Mouse (Mus musculus): ENCODE measurements around the gene Nhlrc4.

Nhlrc4 gene

DNA sequence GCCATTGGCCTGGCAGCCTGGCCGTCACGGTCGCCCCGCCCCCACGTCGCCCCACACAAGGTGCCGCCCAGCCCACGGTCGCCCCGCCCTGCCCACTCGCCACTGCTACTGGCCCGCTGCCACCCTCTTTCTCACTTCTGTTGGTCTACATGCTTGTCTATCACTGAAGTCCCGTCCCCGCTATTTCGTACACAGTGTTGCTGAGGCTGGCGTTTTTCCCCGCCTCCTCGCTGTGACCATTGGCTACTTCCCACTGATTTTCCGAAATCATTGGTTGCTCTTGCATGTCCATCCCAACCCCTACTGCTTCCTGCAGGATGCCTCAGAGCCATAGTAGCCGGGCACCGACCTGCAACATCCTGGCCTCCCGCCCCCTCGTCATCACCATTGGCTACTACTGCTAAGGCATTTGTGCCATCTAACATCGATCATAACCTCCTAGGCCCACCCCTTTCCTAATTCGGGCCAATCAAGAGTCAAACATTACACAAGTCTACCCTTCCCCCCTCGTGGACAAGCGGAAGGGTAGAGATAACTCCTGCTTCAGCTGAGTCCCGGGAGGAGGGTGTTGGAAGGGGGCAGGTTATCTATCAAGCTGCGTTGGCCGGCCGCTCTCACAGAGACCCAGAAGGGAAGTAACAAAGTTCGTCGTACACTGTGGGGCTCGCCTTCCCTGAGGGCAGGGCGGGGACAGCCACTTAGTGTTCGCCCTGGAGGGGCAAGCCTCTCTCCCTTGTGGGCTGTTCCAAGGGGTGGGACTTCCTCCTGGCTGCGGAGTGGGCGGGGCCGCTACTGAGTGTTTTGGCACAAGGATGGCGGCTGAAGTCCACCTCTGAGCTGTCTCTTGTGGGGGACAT, 24.7 kb downstream of the Nhlrc4 start:
- DNase-seq, result peak; percentile 99 to 100

DNA sequence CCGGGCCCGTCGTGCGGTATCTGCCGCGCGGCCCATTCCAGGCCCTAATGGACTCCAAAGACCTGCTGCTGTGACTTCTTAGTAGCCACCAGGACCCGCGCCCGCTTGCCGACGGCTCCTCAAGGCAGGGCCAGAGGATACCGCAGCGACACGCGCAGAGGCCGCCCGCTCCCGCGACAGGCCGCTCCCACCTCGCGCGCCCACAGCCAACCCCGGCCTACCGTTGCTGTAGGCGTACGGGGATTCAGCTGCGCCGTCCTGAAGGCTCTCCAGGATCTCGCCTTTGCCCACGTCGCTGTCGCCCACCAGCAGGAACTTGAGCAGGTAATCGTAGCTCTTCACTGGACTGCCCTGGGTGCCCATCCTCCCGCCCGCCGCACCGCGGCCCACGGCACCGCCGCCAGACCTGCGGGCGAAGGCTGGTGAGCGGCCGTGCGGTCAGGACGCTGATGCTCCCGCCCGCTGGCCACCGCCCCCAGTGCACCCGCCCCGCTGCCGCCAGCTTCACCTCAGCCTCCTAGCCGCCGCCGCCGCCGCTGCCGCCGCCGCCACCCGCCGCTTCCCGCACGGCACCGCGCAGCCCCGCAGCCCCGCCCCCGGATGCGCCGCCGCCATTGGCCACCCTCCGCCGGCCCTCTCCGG, 25.5 kb downstream of the Nhlrc4 start, which contains the start of gene Rab40c:
Rab40c (minus strand) TSS at position 584 of the 642 bp plus-strand sequence.
- no peak for DNase-seq

DNA sequence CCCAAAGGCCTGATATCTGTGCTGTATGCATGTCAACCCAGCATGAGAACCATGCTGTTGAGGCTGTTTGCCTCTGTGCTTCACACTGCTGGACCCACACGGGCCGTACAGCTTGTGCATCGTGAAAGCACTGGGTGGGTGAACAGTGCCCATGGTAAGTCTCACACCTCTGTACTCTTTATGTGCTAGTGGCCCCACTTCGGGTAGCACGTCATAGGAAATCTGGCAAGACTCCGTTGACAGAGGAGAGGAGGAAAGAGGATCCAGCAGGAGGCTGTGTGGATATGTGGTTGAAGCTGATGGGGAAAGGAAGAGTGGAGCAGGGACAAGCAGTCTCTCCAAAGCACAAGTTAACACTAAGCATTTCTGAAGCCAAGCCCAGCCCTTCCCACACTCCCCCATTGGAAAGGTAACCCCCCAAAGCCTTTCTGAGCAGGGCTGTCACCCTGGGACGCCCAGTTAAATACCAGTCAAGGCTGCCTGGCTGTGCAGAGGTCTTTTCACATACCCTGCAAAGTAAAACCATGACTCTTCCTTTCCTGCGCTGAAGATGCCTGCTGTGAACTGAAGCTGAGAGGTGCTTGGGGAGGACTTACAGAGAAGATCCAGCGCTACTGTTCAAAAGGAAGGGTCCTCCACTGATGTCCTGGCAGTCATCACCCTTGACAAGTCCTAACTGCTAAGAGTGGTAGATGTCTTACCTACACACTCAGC, 26.6 kb downstream of the Nhlrc4 start:
- DNase-seq, result no peak

DNA sequence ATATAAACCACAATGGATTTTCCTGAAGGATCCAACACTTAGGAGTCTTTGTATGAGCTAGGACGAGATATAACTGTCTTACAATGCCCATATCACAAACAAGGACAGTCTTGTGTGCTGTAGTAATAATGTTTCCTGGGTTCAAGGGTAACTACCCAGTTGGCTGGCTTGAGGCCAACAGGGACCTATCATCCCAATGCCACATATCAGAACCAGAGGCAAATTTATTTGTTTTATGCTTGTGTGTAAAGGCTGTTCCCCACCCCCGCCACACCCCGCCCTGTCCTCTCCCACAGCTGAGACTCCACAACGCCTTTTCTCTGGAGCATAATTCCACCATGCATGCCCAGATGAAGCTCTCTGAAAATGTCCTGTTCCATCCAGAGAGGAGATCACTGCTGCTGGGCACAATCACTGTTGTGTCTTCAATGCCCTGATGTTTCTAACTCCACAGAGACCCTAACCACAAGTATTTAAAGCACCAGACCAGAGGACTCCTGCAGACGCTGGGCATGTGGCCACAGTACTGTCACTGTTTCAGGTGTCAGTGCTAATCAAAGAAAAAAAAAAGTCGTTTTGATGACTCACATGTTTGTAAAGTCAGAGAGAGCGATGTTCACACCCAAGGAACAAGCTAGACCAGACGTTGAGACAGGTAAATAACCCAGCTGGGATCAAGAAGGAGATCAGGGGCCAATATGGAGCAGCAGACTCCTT, 27.7 kb downstream of the Nhlrc4 start:
- no peak for DNase-seq

DNA sequence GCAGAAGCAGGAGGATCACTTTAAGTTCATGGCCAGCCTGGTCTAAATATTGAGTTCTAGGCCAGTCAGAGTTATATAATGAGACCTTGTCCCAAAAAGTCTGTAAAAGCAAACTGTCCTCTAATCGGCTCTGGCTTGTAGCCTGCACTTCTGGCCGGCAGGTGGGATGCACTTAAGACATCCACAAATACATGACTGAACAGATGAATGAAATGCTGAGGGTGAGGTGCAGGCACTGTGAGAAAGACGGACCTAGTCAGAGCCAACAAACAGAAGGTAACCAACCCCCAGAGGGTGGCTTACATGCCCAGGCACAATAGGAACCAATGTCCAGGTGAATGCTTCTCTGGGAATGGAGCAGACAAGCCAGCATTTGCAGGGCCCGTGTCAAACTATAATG, 30.5 kb downstream of the Nhlrc4 start:
- no peak for DNase-seq

GRCm38 (mm10) chr17:25913877-25914275, 30.9 kb downstream of the Nhlrc4 start:
- DNase-seq, result no peak

- DNase-seq, result no peak
Measured at GRCm38 (mm10) chr17:25913186-25913876, 31.4 kb downstream of the Nhlrc4 start.

DNA sequence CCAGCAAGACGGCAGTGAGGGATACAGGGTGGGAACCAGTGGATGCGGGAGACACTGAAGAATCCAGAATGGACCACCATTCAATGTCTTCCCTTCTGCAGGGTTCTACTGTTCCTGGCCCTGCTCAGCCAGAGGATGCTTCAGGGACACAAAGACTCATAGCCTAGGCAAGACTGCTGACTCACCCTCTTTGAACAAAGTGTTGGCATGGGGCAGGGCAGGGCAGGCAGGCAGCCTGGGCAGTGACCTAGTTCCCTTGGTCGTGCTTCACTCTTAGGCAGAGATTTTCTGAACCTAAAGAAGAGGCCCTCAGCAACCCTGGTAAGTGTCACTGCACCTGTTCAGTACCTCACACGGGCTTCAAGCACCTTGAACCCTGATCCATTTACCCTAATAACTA, 32.9 kb downstream of the Nhlrc4 start:
- no peak for DNase-seq

GRCm38 (mm10) chr17:25907640-25908039, 37.1 kb downstream of the Nhlrc4 start:
- DNase-seq, result no peak

DNA sequence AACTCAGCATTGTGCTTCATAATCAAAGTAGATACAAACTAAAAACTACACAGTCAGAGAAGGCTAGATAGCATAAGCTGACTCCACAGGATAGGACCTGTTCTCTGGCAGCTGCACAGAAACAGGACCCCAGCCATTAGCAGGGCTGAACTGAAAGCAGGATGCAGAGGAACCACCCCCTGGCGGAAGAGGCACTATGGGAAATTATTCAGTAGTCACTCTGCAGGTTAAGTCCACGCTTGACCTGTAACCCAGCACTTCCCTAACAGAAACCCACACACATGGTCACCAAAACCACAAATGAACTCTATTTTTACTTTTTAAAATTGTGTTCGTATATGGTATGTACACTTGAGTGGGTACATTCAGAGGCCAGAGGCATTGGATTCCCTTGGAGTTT, 41.7 kb downstream of the Nhlrc4 start:
- DNase-seq, result no peak

DNA sequence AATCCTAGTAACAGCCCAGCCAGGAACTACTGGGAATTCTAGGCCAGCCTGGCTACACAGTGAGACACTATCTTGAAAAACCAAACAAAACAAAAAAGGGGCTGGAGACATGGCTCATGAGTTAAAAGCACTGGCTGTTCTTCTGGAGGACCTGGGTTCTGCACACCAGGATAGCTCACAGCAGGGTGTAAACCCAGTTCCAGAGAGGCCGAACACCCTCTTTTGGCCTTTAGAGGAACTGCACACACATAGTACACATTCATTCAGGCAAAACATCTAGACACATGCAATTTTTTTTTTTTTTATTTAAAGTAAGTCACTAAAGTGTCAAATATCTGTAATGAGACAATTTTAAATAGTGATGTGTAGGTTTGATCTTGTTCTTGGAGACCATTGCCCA, 44.6 kb downstream of the Nhlrc4 start:
- no peak for DNase-seq

DNA sequence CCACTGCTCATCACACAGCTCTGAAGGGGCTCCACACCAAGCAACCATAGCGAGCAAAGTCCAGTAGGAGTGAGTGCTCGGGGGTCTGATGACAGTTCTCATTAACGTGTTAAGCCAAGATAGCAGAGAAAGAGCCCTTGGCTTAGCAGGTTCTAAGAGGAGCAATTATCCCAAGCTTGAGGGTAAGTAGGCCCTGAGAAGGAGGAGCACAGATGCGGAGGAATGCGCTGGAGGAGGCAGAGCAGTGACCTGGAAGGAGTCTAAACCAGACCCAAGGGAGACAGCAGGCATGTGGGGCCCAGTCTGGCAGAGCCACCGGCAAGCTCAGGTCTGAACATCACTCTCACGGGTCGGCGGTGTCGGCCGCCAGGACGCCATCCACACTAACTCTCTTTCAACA, 48.9 kb downstream of the Nhlrc4 start:
- DNase-seq, result no peak

DNA sequence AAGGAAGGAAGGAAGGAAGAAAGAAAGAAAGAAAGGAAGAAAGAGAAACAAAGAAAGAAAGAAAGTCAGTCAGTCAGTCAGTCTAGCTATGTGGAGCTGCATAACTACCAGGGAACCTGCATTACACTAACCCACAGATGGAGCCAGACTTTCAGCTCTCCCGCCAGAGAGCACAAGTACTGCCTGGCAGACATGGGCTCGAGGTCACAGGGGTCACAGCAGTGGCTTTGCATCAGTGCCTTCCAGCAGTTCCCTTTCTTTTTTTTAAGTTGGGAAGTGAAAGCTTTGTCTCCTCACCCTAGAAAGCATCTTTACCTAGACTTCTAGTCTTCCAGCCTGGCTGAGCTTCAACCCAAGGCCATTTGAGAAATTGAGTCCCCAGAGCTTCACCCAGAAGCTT, 49.3 kb downstream of the Nhlrc4 start:
- no peak for DNase-seq

DNA sequence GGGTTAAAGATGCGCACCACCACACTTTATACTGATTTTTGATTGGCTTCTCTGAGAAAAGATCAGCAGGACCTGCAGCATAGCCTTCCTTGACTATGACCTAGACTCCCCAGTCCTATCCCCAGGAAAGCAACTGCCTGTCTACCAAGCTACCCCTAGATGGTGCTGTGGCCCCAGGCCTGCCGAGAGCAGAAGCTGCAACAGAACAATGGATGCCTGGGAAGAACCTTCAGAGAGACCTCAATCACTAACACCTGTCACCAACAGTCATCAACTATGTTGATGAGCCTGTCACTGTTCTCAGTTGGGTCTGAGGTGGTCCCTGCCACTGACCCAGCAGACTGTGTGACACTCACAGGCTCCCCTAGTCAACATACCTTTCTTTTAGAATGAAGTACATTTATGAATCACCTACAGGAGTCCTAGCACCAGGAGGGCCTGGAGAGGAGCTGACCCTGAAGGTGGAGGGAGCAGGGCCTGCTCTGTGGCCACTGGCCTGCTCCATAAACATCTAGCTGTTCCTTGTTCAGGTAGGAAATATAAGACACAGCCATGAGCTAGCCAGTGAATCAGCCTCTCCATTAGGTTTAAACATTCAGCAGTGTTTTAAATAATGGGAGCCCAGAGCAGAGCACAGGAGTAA, 50.7 kb downstream of the Nhlrc4 start:
- peak in 1 of 2 experiments; percentile 34 for DNase-seq
